Mouse (Mus musculus): ENCODE measurements at regions not wholly inside any gene's neighbourhood (a gene's known extent, or its start where the extent isn't known, plus 50 kb on each side); places are given as distances from the start of the nearest gene placed in this dataset.

DNA sequence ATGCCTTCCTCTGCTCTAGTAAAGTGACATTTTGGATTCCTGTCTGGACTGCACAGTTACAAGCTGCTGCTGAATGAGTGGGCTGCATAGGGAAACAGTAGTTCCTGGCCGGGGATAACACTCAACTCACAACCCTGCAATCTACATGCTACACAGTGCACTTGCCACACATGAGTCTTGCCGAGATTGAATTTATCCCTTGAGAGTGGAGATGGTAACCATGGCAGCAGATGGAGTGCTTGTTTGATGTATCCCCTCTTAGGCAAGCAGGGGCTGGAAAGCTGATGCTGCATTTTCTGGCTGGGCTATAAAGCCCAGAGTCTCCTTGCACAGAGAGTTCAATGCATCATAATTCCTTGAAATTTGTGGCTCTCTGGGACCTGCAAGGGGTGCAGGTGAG lies 603.0 kb upstream of the Sox11 start:
- TF ChIP-seq CTCF (IDR thresholded peaks at IDR 0.05; ENCODE audit: extremely low read depth, insufficient read length, insufficient replicate concordance, low read depth, low read length), result no peak
- TF ChIP-seq POLR2A (IDR thresholded peaks at IDR 0.05; ENCODE audit: low read depth, low read length), result no peak
- Histone ChIP-seq H3K4me3 (ENCODE audit: low read depth, low read length) (no peak overlapping the region), H3K27me3 (ENCODE audit: control insufficient read depth, insufficient read depth, low read length) (no peaks in the 10 kb centered on the region), H3K27ac (ENCODE audit: insufficient read depth, low read depth, low read length) (no peak overlapping the region), H3K36me3 (ENCODE audit: control insufficient read depth, insufficient read depth, low read length) (no peaks in the 10 kb centered on the region), H3K4me1 (ENCODE audit: control insufficient read depth, insufficient read depth, insufficient read length, low read length) (no peaks in the 10 kb centered on the region)
- WGBS, result 46% methylated on average over 2 of the region's 2 CpGs

GRCm38 (mm10) chr12:27941053-27941452 lies 598.7 kb upstream of the Sox11 start:
- Histone ChIP-seq H3K4me3 (ENCODE audit: low read depth, low read length) (no peak overlapping the region), H3K4me1 (ENCODE audit: control insufficient read depth, insufficient read depth, insufficient read length, low read length) (no peaks in the 10 kb centered on the region), H3K36me3 (ENCODE audit: control insufficient read depth, insufficient read depth, low read length) (no peaks in the 10 kb centered on the region), H3K27me3 (ENCODE audit: control insufficient read depth, insufficient read depth, low read length) (no peaks in the 10 kb centered on the region), H3K27ac (ENCODE audit: insufficient read depth, low read depth, low read length) (no peak overlapping the region)
- TF ChIP-seq POLR2A (IDR thresholded peaks at IDR 0.05; ENCODE audit: low read depth, low read length) (no peak), CTCF (IDR thresholded peaks at IDR 0.05; ENCODE audit: extremely low read depth, insufficient read length, insufficient replicate concordance, low read depth, low read length) (no peak)
- 68% methylated on average over 1 of the region's 1 CpGs for WGBS

- TF ChIP-seq CTCF (IDR thresholded peaks at IDR 0.05; ENCODE audit: extremely low read depth, insufficient read length, insufficient replicate concordance, low read depth, low read length), result no peak
- no peak for TF ChIP-seq POLR2A (IDR thresholded peaks at IDR 0.05; ENCODE audit: low read depth, low read length)
- H3K36me3 ChIP-seq (ENCODE audit: control insufficient read depth, insufficient read depth, low read length), result no peaks in the 10 kb centered on the region
- no peaks in the 10 kb centered on the region for H3K4me1 ChIP-seq (ENCODE audit: control insufficient read depth, insufficient read depth, insufficient read length, low read length)
- H3K27ac ChIP-seq (ENCODE audit: insufficient read depth, low read depth, low read length), result no peak overlapping the region
- no peaks in the 10 kb centered on the region for H3K27me3 ChIP-seq (ENCODE audit: control insufficient read depth, insufficient read depth, low read length)
- 38% methylated on average over 7 of the region's 7 CpGs for WGBS
- no peak overlapping the region for H3K4me3 ChIP-seq (ENCODE audit: low read depth, low read length)
These were observed 590.2 kb upstream of the Sox11 start for GRCm38 (mm10) chr12:27932382-27933140.

DNA sequence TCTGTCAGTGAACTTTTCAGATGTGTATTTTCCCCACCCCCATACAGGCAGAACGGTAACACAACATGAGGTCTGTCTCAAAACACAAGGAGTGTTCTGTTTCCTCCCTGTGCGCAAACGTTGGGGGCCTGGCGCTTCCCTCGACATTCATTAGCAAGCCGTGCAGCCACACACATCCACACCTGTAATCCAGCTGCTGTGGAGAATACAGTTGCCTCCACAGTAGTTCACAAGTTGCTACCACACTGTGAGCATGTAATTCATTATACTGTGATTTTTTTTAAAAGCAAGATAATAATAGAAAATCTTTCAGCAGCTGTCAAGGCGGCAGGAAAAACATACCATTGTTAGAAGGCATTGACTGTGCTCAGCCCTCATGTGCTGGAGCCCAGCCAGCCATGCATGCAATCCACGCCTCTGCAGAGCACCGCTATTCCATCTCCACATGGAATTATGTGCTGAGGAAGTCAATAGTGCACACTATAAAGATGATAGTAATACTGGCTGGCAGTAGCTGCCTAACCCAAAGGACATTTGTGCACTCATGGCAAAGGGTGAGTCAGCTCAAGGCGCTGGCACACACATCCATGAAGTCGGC lies 586.1 kb upstream of the Sox11 start:
- Histone ChIP-seq H3K36me3 (ENCODE audit: control insufficient read depth, insufficient read depth, low read length) (no peaks in the 10 kb centered on the region), H3K4me1 (ENCODE audit: control insufficient read depth, insufficient read depth, insufficient read length, low read length) (no peaks in the 10 kb centered on the region), H3K4me3 (ENCODE audit: low read depth, low read length) (no peak overlapping the region), H3K27me3 (ENCODE audit: control insufficient read depth, insufficient read depth, low read length) (no peaks in the 10 kb centered on the region), H3K27ac (ENCODE audit: insufficient read depth, low read depth, low read length) (no peak overlapping the region)
- TF ChIP-seq POLR2A (IDR thresholded peaks at IDR 0.05; ENCODE audit: low read depth, low read length) (no peak), CTCF (IDR thresholded peaks at IDR 0.05; ENCODE audit: extremely low read depth, insufficient read length, insufficient replicate concordance, low read depth, low read length) (no peak)
- WGBS, result 63% methylated on average over 11 of the region's 11 CpGs

DNA sequence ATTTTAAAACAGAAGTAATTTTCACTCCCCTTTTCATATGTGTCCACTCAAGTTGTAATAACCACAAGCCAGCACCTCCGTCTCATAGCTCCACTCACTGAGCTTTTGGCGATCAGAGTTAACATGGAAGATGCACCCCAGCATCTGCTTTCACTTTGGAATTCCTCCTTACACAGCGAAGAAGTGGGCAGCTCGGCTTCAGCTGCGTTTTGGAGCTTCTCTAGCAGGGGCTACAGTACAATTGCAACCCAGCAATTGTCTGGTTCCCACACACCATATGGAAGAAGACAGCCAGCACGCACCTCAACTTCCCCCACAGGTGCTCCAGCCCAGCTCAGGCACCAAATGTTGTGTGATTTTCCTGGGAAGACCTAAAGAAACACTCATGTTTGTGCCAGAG lies 584.4 kb upstream of the Sox11 start:
- TF ChIP-seq POLR2A (IDR thresholded peaks at IDR 0.05; ENCODE audit: low read depth, low read length) (no peak), CTCF (IDR thresholded peaks at IDR 0.05; ENCODE audit: extremely low read depth, insufficient read length, insufficient replicate concordance, low read depth, low read length) (no peak)
- WGBS, result 86% methylated on average over 6 of the region's 6 CpGs
- H3K27ac ChIP-seq (ENCODE audit: insufficient read depth, low read depth, low read length), result no peak overlapping the region
- no peaks in the 10 kb centered on the region for H3K4me1 ChIP-seq (ENCODE audit: control insufficient read depth, insufficient read depth, insufficient read length, low read length)
- H3K4me3 ChIP-seq (ENCODE audit: low read depth, low read length), result no peak overlapping the region
- H3K27me3 ChIP-seq (ENCODE audit: control insufficient read depth, insufficient read depth, low read length), result no peaks in the 10 kb centered on the region
- no peaks in the 10 kb centered on the region for H3K36me3 ChIP-seq (ENCODE audit: control insufficient read depth, insufficient read depth, low read length)

- 65% methylated on average over 1 of the region's 1 CpGs for WGBS
- Histone ChIP-seq H3K36me3 (ENCODE audit: control insufficient read depth, insufficient read depth, low read length) (no peaks in the 10 kb centered on the region), H3K27ac (ENCODE audit: insufficient read depth, low read depth, low read length) (no peak overlapping the region), H3K4me3 (ENCODE audit: low read depth, low read length) (no peak overlapping the region), H3K4me1 (ENCODE audit: control insufficient read depth, insufficient read depth, insufficient read length, low read length) (no peaks in the 10 kb centered on the region), H3K27me3 (ENCODE audit: control insufficient read depth, insufficient read depth, low read length) (no peaks in the 10 kb centered on the region)
- TF ChIP-seq CTCF (IDR thresholded peaks at IDR 0.05; ENCODE audit: extremely low read depth, insufficient read length, insufficient replicate concordance, low read depth, low read length) (no peak), POLR2A (IDR thresholded peaks at IDR 0.05; ENCODE audit: low read depth, low read length) (no peak)
These were observed 578.2 kb upstream of the Sox11 start for GRCm38 (mm10) chr12:27920607-27921006.

GRCm38 (mm10) chr12:27916401-27916920 lies 574.1 kb upstream of the Sox11 start:
- Histone ChIP-seq H3K27ac (ENCODE audit: insufficient read depth, low read depth, low read length) (no peak overlapping the region), H3K4me3 (ENCODE audit: low read depth, low read length) (no peak overlapping the region), H3K4me1 (ENCODE audit: control insufficient read depth, insufficient read depth, insufficient read length, low read length) (no peaks in the 10 kb centered on the region), H3K36me3 (ENCODE audit: control insufficient read depth, insufficient read depth, low read length) (no peaks in the 10 kb centered on the region), H3K27me3 (ENCODE audit: control insufficient read depth, insufficient read depth, low read length) (no peaks in the 10 kb centered on the region)
- WGBS, result 64% methylated on average over 3 of the region's 3 CpGs
- TF ChIP-seq POLR2A (IDR thresholded peaks at IDR 0.05; ENCODE audit: low read depth, low read length) (no peak), CTCF (IDR thresholded peaks at IDR 0.05; ENCODE audit: extremely low read depth, insufficient read length, insufficient replicate concordance, low read depth, low read length) (no peak)

Data from small intestine, adult 2 months (tissue).